Mouse (Mus musculus) midbrain, postnatal 0 days (tissue): ENCODE measurements at regions not wholly inside any gene's neighbourhood (a gene's known extent, or its start where the extent isn't known, plus 50 kb on each side); places are given as distances from the start of the nearest gene placed in this dataset.

Experiments
- ATAC-seq: fragments of 200-750 bp; cut with Nextera tagmentation; 2 replicates; pipeline ENCODE4 v1.8.0; 2017; ENCODE audit warnings: moderate number of reproducible peaks, mild to moderate bottlenecking, moderate TSS enrichment, moderate library complexity; ENCODE audit not compliant: low FRiP score
- DNase-seq: peaks from one replicate; pipeline ENCODE4 v3.0.0-alpha.2; 2015; ENCODE audit warnings: low spot score
- H3K27ac ChIP-seq: fragments of 300-500 bp; sonication (generic); 2 replicates; pipeline ENCODE4 v1.5.1; 2014; ENCODE audit warnings: low read depth, mild to moderate bottlenecking, low read length, mixed read lengths
- H3K27me3 ChIP-seq: fragments of 300-500 bp; sonication (generic); 2 replicates; pipeline ENCODE4 v1.6.1; 2014; ENCODE audit warnings: low read length, control low read depth, mixed read lengths; ENCODE audit not compliant: insufficient read depth
- H3K36me3 ChIP-seq: fragments of 300-500 bp; sonication (generic); 2 replicates; pipeline ENCODE4 v1.6.1; 2014; ENCODE audit warnings: low read length, control low read depth, mixed read lengths; ENCODE audit not compliant: insufficient read depth
- H3K4me1 ChIP-seq: fragments of 300-500 bp; sonication (generic); 2 replicates; pipeline ENCODE4 v1.6.1; 2014; ENCODE audit warnings: mild to moderate bottlenecking, control low read depth, antibody characterized with exemption, low read length, mixed read lengths; ENCODE audit not compliant: insufficient read depth
- H3K4me2 ChIP-seq: fragments of 300-500 bp; sonication (generic); 2 replicates; pipeline ENCODE4 v1.6.1; 2014; ENCODE audit warnings: low read depth, mild to moderate bottlenecking, low read length, mixed read lengths; ENCODE audit not compliant: poor library complexity, severe bottlenecking
- H3K4me3 ChIP-seq: fragments of 300-500 bp; sonication (generic); 2 replicates; pipeline ENCODE4 v1.5.1; 2014; ENCODE audit warnings: low read depth, mild to moderate bottlenecking, low read length, moderate library complexity
- H3K9ac ChIP-seq: fragments of 300-500 bp; sonication (generic); replicated peaks from 2 replicates; pipeline ENCODE4 v1.6.1; 2014; ENCODE audit warnings: mild to moderate bottlenecking, low read length, moderate library complexity, mixed read lengths; ENCODE audit not compliant: poor library complexity, severe bottlenecking
- H3K9me3 ChIP-seq: fragments of 300-500 bp; sonication (generic); 2 replicates; pipeline ENCODE4 v1.6.1; 2016; ENCODE audit warnings: low read length, control low read depth
- CTCF ChIP-seq: IDR thresholded peaks from 2 replicates; pipeline ENCODE4 v1.5.1; 2016; ENCODE audit warnings: antibody characterized with exemption, mild to moderate bottlenecking
- WGBS: fragments of 180-500 bp; shearing (Covaris S2); extraction: QIAGEN DNeasy Blood & Tissue Kit; methylation state at CpG from one replicate; pipeline ENCODE4 v1.1.7; 2014; 5-methylcytosine and 5-hydroxymethylcytosine counted together

- no peak overlapping the region for H3K4me3 ChIP-seq
- ATAC-seq = no peak
- DNase-seq = no peak
- no peaks in the 10 kb centered on the region for H3K4me1 ChIP-seq
- no peak overlapping the region for H3K9ac ChIP-seq
- H3K27ac ChIP-seq = no peak overlapping the region
- no peak overlapping the region for H3K4me2 ChIP-seq
- TF ChIP-seq CTCF = no peak
- no peaks in the 10 kb centered on the region for H3K27me3 ChIP-seq
- no peaks in the 10 kb centered on the region for H3K9me3 ChIP-seq
- WGBS = 71% methylated on average over 2 of the region's 2 CpGs
- no peaks in the 10 kb centered on the region for H3K36me3 ChIP-seq
Measured at GRCm38 (mm10) chr5:49575901-49576300, 51.2 kb upstream of the Kcnip4 start.
